Comparison of ENCODE assay signal across 10 mouse cellular contexts in the genomic region with DNA sequence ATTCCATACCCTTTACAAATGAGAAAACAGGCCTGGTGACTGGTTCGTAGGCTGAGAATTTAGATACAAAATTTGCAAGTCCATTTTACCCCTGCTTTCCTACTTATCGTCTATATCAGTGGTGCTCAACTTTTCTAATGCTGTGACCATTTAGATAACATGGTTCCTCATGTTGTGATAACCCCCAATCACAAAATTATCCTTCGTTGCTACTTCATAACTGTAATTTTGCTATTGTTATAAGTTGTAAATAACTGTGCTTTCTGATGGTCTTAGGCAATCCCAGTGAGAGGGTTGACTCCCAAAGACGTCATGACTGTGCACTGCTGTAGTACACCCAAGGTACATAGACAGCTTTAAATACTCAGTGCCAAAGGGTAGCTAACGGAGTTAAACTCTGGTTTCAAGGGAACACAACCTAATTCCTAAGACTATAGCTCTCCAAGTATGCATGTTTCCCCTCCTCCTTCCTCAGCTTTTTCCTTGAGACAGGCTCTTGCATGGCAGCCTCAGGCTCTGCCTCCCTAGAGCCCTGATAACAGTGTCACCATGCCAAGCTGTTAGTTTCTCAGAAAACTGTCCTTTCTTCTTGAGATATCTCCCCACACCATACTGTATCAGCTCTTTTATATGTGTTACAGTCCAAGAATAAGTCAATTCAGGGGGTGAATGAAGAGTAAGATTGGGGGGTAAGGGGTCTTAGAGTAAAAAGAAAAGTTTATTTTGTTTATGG. TPM values are rescaled to one million over a fixed set of nuclear protein-coding genes. Genes with fewer than 3 reads are reported as not detected.
DNase-seq lines count a peak whose midpoint lies in the region; ATAC-seq and TF ChIP-seq lines count a peak whose summit lies in the region.
"Had no signal": no experiment of that assay in that cellular context is flagged by ENCODE, and none has a peak within 500 bp of the region (broad histone marks: within the 10 kb centered on the region; RNA-seq: fewer than 3 reads in every experiment).

No protein-coding gene starts in this region.

- WGBS in heart, embryonic 11.5 days (ENCODE audit: insufficient replicate concordance): 73% methylated on average over 5 of the region's 5 CpGs
- 85% methylated on average over 5 of the region's 5 CpGs for WGBS in hindbrain, embryonic 14.5 days
- 83% methylated on average over 5 of the region's 5 CpGs for WGBS in midbrain, embryonic 11.5 days

- H3K36me3 ChIP-seq in heart, embryonic 11.5 days (ENCODE audit: control insufficient read depth, insufficient read depth, low read length): peaks cover 6% of the 10 kb centered on the region
- peaks cover 38% of the 10 kb centered on the region for H3K36me3 ChIP-seq in hindbrain, embryonic 14.5 days (replicated peaks; ENCODE audit: control insufficient read depth, insufficient read depth)
- H3K36me3 ChIP-seq in midbrain, embryonic 11.5 days (ENCODE audit: control insufficient read depth, insufficient read depth, low read length): peaks cover 2% of the 10 kb centered on the region

- no peaks in the 10 kb centered on the region for H3K9me3 ChIP-seq in heart, embryonic 11.5 days (replicated peaks; ENCODE audit: control insufficient read depth, low read length)
- H3K9me3 ChIP-seq in hindbrain, embryonic 14.5 days (ENCODE audit: control insufficient read depth, low read length): no peaks in the 10 kb centered on the region
- no peaks in the 10 kb centered on the region for H3K9me3 ChIP-seq in midbrain, embryonic 11.5 days (ENCODE audit: control insufficient read depth, low read length)

- TF ChIP-seq CTCF in bone marrow macrophage, adult 2 months (IDR thresholded peaks at IDR 0.05; ENCODE audit: low read depth, low read length): no peak

- H3K4me1 ChIP-seq in heart, embryonic 11.5 days (ENCODE audit: control insufficient read depth, insufficient read depth, low read length): peaks cover 17% of the 10 kb centered on the region
- H3K4me1 ChIP-seq in bone marrow macrophage, adult 2 months (ENCODE audit: control insufficient read depth, insufficient read depth, low read length): peaks cover 14% of the 10 kb centered on the region
- peaks cover 24% of the 10 kb centered on the region for H3K4me1 ChIP-seq in hindbrain, embryonic 14.5 days (replicated peaks; ENCODE audit: control insufficient read depth, insufficient read depth, low read length)
- H3K4me1 ChIP-seq in midbrain, embryonic 11.5 days (ENCODE audit: control insufficient read depth, insufficient read depth, low read length): peaks cover 21% of the 10 kb centered on the region

- H3K27ac ChIP-seq in heart, embryonic 11.5 days (ENCODE audit: low read depth, low read length): no peak overlapping the region
- no peak overlapping the region for H3K27ac ChIP-seq in bone marrow macrophage, adult 2 months (ENCODE audit: insufficient read depth, low read depth, low read length)
- H3K27ac ChIP-seq in hindbrain, embryonic 14.5 days: no peak overlapping the region
- no peak overlapping the region for H3K27ac ChIP-seq in midbrain, embryonic 11.5 days (ENCODE audit: low read depth, low read length)

- peak overlapping the region; percentile 95 for H3K4me2 ChIP-seq in heart, embryonic 11.5 days
- H3K4me2 ChIP-seq in hindbrain, embryonic 14.5 days (replicated peaks): peak overlapping the region; percentile 99
- peak overlapping the region; percentile 97 for H3K4me2 ChIP-seq in midbrain, embryonic 11.5 days

- ATAC-seq in heart, embryonic 11.5 days (replicated peaks; ENCODE audit: insufficient number of reproducible peaks, low FRiP score, low TSS enrichment): no peak
- ATAC-seq in hindbrain, embryonic 14.5 days (ENCODE audit: low FRiP score): no peak
- ATAC-seq in midbrain, embryonic 11.5 days (ENCODE audit: low FRiP score): no peak

- no peak overlapping the region for H3K9ac ChIP-seq in heart, embryonic 11.5 days (ENCODE audit: low read depth, low read length)
- H3K9ac ChIP-seq in hindbrain, embryonic 14.5 days: peak overlapping the region; percentile 79
- peak overlapping the region; percentile 13; the same call in 1 of the 2 replicates for H3K9ac ChIP-seq in midbrain, embryonic 11.5 days (ENCODE audit: low read length)

- intact Hi-C loops in heart, postnatal 36 days (cut with DNase I): loop anchor here (2.0 kb wide), 1 partner anchor 41 kb away; no protein-coding TSS in a partner anchor

- no peak for DNase-seq in heart, postnatal 36 days
- DNase-seq in hindbrain, embryonic 14.5 days (ENCODE audit: low spot score): no peak
- DNase-seq in midbrain, embryonic 11.5 days (ENCODE audit: low spot score, missing footprints): no peak
- DNase-seq in natural killer cell, adult 2 months (ENCODE audit: low spot score in 2 of 2): no peak
- DNase-seq in layer of hippocampus, adult 8-10 months (ENCODE audit: low spot score in 2 of 2): no peak
- DNase-seq in left cerebral cortex, adult 11 months (ENCODE audit: low spot score): no peak
- DNase-seq: cerebellum, postnatal 14 days; layer of hippocampus, postnatal 36 days had no signal

- no peak for TF ChIP-seq POLR2A in bone marrow macrophage, adult 2 months (IDR thresholded peaks at IDR 0.05; ENCODE audit: borderline replicate concordance, low read depth, low read length)

- H3K4me3 ChIP-seq in heart, embryonic 11.5 days (ENCODE audit: low read depth, low read length): peak overlapping the region; percentile 95
- H3K4me3 ChIP-seq in bone marrow macrophage, adult 2 months (ENCODE audit: insufficient read depth, low read length): peak overlapping the region; percentile 92
- peak overlapping the region; percentile 73 for H3K4me3 ChIP-seq in hindbrain, embryonic 14.5 days (replicated peaks; ENCODE audit: low read length)
- H3K4me3 ChIP-seq in midbrain, embryonic 11.5 days (ENCODE audit: low read depth, low read length): peak overlapping the region; percentile 88; the same call in 1 of the 2 replicates

- no peaks in the 10 kb centered on the region for H3K27me3 ChIP-seq in heart, embryonic 11.5 days (ENCODE audit: control insufficient read depth, insufficient read depth, low read length)
- H3K27me3 ChIP-seq in hindbrain, embryonic 14.5 days (ENCODE audit: control insufficient read depth, insufficient read depth, low read length): no peaks in the 10 kb centered on the region
- H3K27me3 ChIP-seq in midbrain, embryonic 11.5 days (ENCODE audit: control insufficient read depth, insufficient read depth, low read length): no peaks in the 10 kb centered on the region

RNA-seq across cellular contexts. Expression of a gene that starts 1.9 kb away (rescaled TPM):
- 20.3 and 21.1 TPM in 2 replicates for polyA plus RNA-seq in heart, embryonic 11.5 days (2014; fragmentation: Nextera tagmentation; extraction: Ambion mirVana)
- 10 to 100 TPM; 20.4 to 23.1 TPM for total RNA-seq in heart, postnatal 36 days (2021)
- 10.1 and 10.5 TPM in 2 replicates for polyA plus RNA-seq in bone marrow macrophage, adult 2 months (2012; ENCODE audit: insufficient read depth, insufficient read length, missing spikeins)
- polyA plus RNA-seq in hindbrain, embryonic 14.5 days (2014; fragmentation: Nextera tagmentation; extraction: Ambion mirVana): 32.1 and 37.3 TPM in 2 replicates
- polyA plus RNA-seq in midbrain, embryonic 11.5 days (2014; fragmentation: Nextera tagmentation; extraction: Ambion mirVana): 34.1 and 36.6 TPM in 2 replicates
- 10 to 100 TPM; 21.8 to 30.1 (median 23.7) TPM for total RNA-seq in layer of hippocampus, adult 8-10 months (2022)

RNA-seq across cellular contexts. Expression of a gene that starts 2.0 kb away (rescaled TPM):
- 46.0 and 52.0 TPM in 2 replicates for polyA plus RNA-seq in heart, embryonic 11.5 days (2014; fragmentation: Nextera tagmentation; extraction: Ambion mirVana)
- total RNA-seq in heart, postnatal 36 days (2021): 10 to 100 TPM; 34.8 to 38.3 TPM
- 31.0 and 35.9 TPM in 2 replicates for polyA plus RNA-seq in bone marrow macrophage, adult 2 months (2012; ENCODE audit: insufficient read depth, insufficient read length, missing spikeins)
- polyA plus RNA-seq in hindbrain, embryonic 14.5 days (2014; fragmentation: Nextera tagmentation; extraction: Ambion mirVana): 57.5 and 67.8 TPM in 2 replicates
- polyA plus RNA-seq in midbrain, embryonic 11.5 days (2014; fragmentation: Nextera tagmentation; extraction: Ambion mirVana): 113 and 124 TPM in 2 replicates
- 10 to 100 TPM; 45.8 to 49.4 (median 47.3) TPM for total RNA-seq in layer of hippocampus, adult 8-10 months (2022)

RNA-seq across cellular contexts. Expression of a gene that starts 42.7 kb away (rescaled TPM):
- polyA plus RNA-seq in heart, embryonic 11.5 days (2014; fragmentation: Nextera tagmentation; extraction: Ambion mirVana): 28.9 and 29.0 TPM in 2 replicates
- total RNA-seq in heart, postnatal 36 days (2021): 10 to 100 TPM; 14.8 to 16.5 TPM
- 14.2 and 16.6 TPM in 2 replicates for polyA plus RNA-seq in bone marrow macrophage, adult 2 months (2012; ENCODE audit: insufficient read depth, insufficient read length, missing spikeins)
- polyA plus RNA-seq in hindbrain, embryonic 14.5 days (2014; fragmentation: Nextera tagmentation; extraction: Ambion mirVana): 8.4 and 8.6 TPM in 2 replicates
- polyA plus RNA-seq in midbrain, embryonic 11.5 days (2014; fragmentation: Nextera tagmentation; extraction: Ambion mirVana): 18.4 and 21.6 TPM in 2 replicates
- total RNA-seq in layer of hippocampus, adult 8-10 months (2022): 1 to 10 TPM; 4.1 to 6.4 (median 5.2) TPM
